Mouse (Mus musculus) testis, postnatal 14 days (tissue): ENCODE results near the gene Adrb1.
A peak's percentile ranks its signal among the peaks of the same experiment; 100 is the strongest.

Experiments
- DNase-seq: peaks from one replicate; pipeline ENCODE4 v3.0.0; 2021; ENCODE audit warnings: low spot score

Adrb1 gene

GRCm38 (mm10) chr19:56721387-56722211 lies at the start of gene Adrb1:
Adrb1 (plus strand) TSS chr19:56722199.
- no peak for DNase-seq

GRCm38 (mm10) chr19:56675690-56676089 lies 46.3 kb upstream of the Adrb1 start:
- DNase-seq, result no peak

GRCm38 (mm10) chr19:56676506-56676905 lies 45.5 kb upstream of the Adrb1 start:
- no peak for DNase-seq

GRCm38 (mm10) chr19:56677611-56678010 lies 44.4 kb upstream of the Adrb1 start:
- peak; percentile 42 for DNase-seq

- no peak for DNase-seq
Measured at GRCm38 (mm10) chr19:56678516-56678915, 43.5 kb upstream of the Adrb1 start.

- peak; percentile 40 for DNase-seq
Measured at GRCm38 (mm10) chr19:56679213-56679965, 42.6 kb upstream of the Adrb1 start.

GRCm38 (mm10) chr19:56679992-56680391 lies 42.0 kb upstream of the Adrb1 start:
- DNase-seq, result no peak

GRCm38 (mm10) chr19:56682297-56682696 lies 39.7 kb upstream of the Adrb1 start:
- DNase-seq, result no peak

GRCm38 (mm10) chr19:56682843-56683242 lies 39.2 kb upstream of the Adrb1 start:
- no peak for DNase-seq

GRCm38 (mm10) chr19:56685515-56685914 lies 36.5 kb upstream of the Adrb1 start:
- DNase-seq, result no peak

- no peak for DNase-seq
Measured at GRCm38 (mm10) chr19:56686218-56686617, 35.8 kb upstream of the Adrb1 start.

- no peak for DNase-seq
Measured at GRCm38 (mm10) chr19:56687026-56687635, 34.9 kb upstream of the Adrb1 start.

- no peak for DNase-seq
Measured at GRCm38 (mm10) chr19:56687676-56688075, 34.3 kb upstream of the Adrb1 start.

GRCm38 (mm10) chr19:56688661-56689335 lies 33.2 kb upstream of the Adrb1 start:
- no peak for DNase-seq

GRCm38 (mm10) chr19:56689493-56689892 lies 32.5 kb upstream of the Adrb1 start:
- DNase-seq, result no peak

- DNase-seq, result no peak
Measured at GRCm38 (mm10) chr19:56691103-56691502, 30.9 kb upstream of the Adrb1 start.

- DNase-seq, result no peak
Measured at GRCm38 (mm10) chr19:56692451-56692850, 29.5 kb upstream of the Adrb1 start.

- no peak for DNase-seq
Measured at GRCm38 (mm10) chr19:56697370-56698144, 24.4 kb upstream of the Adrb1 start.

GRCm38 (mm10) chr19:56700848-56701247 lies 21.2 kb upstream of the Adrb1 start:
- no peak for DNase-seq

- DNase-seq, result no peak
Measured at GRCm38 (mm10) chr19:56701404-56702033, 20.5 kb upstream of the Adrb1 start.

GRCm38 (mm10) chr19:56702039-56702438 lies 20.0 kb upstream of the Adrb1 start:
- no peak for DNase-seq
